In genomic region chr1:179580200-179580599, GRCm38 (mm10) we compare ENCODE assay signal across 19 mouse cellular contexts.
"Had no signal": no experiment of that assay in that cellular context is flagged by ENCODE, and none has a peak within 500 bp of the region (broad histone marks: within the 10 kb centered on the region; RNA-seq: fewer than 3 reads in every experiment).

No protein-coding gene starts in this region.

- H3K9me3 ChIP-seq: kidney, embryonic 15.5 days; limb, embryonic 12.5 days; limb, embryonic 15.5 days; midbrain, embryonic 10.5 days; midbrain, embryonic 13.5 days; neural tube, embryonic 13.5 days had no signal

- H3K4me2 ChIP-seq: kidney, embryonic 15.5 days; limb, embryonic 12.5 days; limb, embryonic 15.5 days; midbrain, embryonic 13.5 days; neural tube, embryonic 13.5 days had no signal

- H3K4me3 ChIP-seq: kidney, embryonic 15.5 days; limb, embryonic 12.5 days; limb, embryonic 15.5 days; midbrain, embryonic 10.5 days; midbrain, embryonic 13.5 days; myocyte; neural tube, embryonic 13.5 days had no signal

- DNase-seq: kidney, adult 2 months; kidney, postnatal 10 days; kidney, postnatal 36 days; left cerebral cortex, postnatal 4 days; lung, adult 18-20 months; lung, postnatal 14 days; lung, postnatal 4 days; retina, postnatal 1 day; thymus, adult 18-20 months; thymus, postnatal 36 days had no signal

- H3K27ac ChIP-seq: kidney, embryonic 15.5 days; limb, embryonic 12.5 days; limb, embryonic 15.5 days; midbrain, embryonic 10.5 days; midbrain, embryonic 13.5 days had no signal

- H3K9ac ChIP-seq: kidney, embryonic 15.5 days; limb, embryonic 12.5 days; limb, embryonic 15.5 days; midbrain, embryonic 13.5 days; neural tube, embryonic 13.5 days had no signal

- ATAC-seq: intestine, postnatal 0 days; midbrain, embryonic 13.5 days; midbrain, embryonic 16.5 days had no signal

- H3K4me1 ChIP-seq: midbrain, embryonic 10.5 days; midbrain, embryonic 13.5 days had no signal

- H3K27me3 ChIP-seq: kidney, embryonic 15.5 days; limb, embryonic 12.5 days; limb, embryonic 15.5 days; midbrain, embryonic 13.5 days; neural tube, embryonic 13.5 days had no signal
